Mouse (Mus musculus): ENCODE measurements around the gene Hecw2.

The Hecw2 gene

DNA sequence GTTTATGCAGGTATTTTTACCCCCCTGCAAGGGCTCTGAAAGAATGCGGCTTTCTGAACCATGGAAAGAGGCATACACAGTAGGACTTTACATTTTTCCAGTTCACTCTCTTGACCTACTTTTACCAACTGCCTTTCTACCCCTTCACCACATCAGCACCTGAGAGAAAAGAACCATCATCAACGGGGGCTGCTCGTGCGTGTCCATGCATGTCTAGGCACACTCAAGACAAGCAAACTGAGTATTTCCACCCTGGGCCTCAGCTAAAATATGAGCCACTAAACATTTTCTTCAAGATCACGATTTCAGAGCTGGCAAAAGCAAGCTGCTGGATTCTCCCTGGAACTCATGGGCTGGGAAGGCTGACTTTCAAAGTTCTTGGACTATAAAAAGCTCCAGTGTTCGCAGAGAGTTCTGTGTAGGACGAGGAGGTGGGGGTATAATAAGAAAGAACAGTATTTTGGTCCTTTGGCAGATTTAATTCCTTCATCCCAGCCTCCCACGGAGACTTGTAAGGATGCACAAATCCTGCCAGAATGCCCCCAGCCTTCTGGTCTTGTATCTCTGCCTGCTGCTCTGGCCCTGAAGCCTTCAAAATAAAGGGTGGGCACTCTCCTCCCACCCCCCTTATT lies 76.5 kb downstream of the Hecw2 start:
- no peak for DNase-seq (ENCODE audit: low read depth)

GRCm38 (mm10) chr1:54110920-54111605 lies 83.9 kb downstream of the Hecw2 start:
- no peak for DNase-seq (ENCODE audit: low read depth)

DNA sequence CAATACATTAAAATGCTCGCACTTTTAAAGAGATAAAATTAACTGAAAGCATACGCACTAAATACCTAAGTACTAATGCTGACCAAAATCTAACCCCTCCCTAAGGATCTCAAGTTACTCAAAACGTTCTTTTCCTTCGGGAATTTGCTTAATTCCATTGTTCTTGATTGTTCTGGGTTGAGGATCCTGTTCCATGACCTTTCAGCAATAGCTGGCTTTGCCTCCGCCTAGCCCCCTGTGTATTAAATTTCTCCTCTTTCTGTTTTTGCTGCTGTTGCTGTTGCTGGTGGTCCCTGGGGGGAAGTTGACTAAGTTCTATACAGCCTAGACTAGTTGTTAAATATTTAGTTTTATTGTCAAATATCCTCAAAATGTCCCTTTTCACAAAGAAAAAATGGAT lies 85.7 kb downstream of the Hecw2 start:
- no peak for DNase-seq (ENCODE audit: low read depth)

DNA sequence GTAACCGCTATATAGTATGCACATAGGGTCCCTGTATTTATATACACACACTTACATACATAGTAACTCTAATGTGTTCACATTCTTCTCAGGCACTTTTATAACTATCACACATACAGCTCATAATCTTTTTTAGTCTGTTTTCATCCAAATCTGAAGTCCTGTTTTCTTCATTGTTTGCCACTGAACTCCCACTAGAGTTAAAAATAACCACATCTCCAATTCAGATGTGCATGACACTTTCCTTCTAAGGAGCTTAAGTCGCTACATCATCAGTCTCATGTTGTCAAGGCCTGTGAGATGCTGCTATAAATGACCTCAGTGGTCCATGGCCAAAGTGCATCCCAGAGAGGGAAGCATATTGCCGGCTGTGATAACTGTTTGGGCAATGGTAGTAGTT lies 88.2 kb downstream of the Hecw2 start:
- DNase-seq (ENCODE audit: low read depth): no peak

DNA sequence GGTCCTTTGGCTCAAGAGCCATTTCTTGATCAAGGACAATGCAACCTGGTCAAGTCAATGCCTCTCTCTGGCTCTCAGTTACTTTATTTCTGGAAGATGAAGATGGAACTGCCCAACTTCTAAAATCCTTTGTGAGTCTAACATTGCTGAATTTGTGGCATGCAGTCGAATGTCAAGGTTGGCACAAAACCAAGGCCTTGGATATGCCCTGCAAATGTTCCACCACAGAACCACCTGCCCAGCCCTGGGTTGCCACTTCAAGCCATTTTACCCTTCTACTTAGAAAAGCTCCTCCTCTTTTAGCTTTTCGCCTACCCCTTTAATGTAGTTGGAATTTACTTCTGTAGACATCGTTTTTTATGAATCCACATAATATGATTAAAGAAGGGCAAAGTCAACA lies 115.3 kb downstream of the Hecw2 start:
- no peak for DNase-seq (ENCODE audit: low read depth)

GRCm38 (mm10) chr1:54074456-54074855 lies 120.5 kb downstream of the Hecw2 start:
- DNase-seq (ENCODE audit: low read depth): no peak

GRCm38 (mm10) chr1:54070121-54070520 lies 124.8 kb downstream of the Hecw2 start:
- DNase-seq (ENCODE audit: low read depth): no peak

GRCm38 (mm10) chr1:54068248-54068647 lies 126.7 kb downstream of the Hecw2 start:
- no peak for DNase-seq (ENCODE audit: low read depth)

DNA sequence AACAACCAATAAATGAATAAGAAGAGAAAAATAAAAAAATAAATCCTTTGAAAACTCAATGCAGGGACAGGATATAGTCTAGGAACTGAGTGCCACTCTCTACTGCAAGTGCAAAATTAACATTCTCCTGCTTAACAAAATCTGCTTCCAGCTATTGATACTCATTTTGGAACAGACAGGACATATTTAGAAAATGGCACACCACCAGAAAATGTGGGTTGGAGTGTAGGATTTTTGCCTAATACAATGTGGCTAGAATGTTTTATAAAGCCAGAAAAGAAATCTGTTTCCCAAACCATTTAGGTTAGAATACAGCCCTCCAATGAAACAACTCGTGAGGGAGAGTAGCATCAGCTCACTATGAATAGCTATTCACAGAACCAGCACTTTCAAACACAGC lies 129.5 kb downstream of the Hecw2 start:
- DNase-seq (ENCODE audit: low read depth): no peak

DNA sequence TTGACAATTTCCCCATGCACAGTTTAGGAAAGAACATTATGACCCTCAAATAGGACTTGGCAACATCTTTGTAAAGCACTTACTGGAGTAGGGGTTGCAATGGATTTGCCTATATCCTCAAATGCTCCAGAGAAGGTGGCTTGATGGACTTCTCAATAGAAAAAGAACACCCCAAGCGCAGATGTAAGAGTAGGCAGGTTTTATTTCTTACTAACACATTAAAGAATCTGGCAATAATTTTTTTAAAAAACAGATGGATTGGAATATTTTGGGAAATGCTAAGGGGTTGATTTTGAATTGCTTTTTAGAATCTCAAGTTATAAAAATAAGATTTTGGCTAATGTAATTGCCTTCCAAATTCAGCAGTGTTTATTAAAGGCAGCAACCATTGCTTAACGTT lies 133.9 kb downstream of the Hecw2 start:
- no peak for DNase-seq (ENCODE audit: low read depth)

- no peak for DNase-seq (ENCODE audit: low read depth)
Measured at GRCm38 (mm10) chr1:54059731-54060130, 135.2 kb downstream of the Hecw2 start.

GRCm38 (mm10) chr1:54052771-54053170 lies 142.2 kb downstream of the Hecw2 start:
- no peak for DNase-seq (ENCODE audit: low read depth)

GRCm38 (mm10) chr1:54046923-54047322 lies 148.0 kb downstream of the Hecw2 start:
- no peak for DNase-seq (ENCODE audit: low read depth)

DNA sequence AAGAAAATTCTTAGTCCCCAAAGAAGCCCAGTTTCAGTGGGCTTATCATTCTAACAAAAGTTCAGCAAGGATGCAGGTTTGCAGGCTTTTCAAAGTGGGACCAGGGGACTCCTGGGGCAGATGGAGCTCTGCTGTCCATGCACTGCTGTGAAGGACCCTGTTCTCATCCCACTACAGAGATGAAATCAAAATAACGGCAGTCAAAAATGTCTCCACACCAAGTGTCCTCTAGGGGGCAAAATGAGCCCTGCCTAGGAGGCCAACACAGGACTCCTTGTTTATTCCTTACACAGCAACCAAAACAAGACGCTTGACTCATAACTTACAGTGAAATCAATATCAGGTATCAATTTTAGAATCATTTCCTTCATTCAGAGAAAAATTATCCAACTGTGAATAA lies 155.9 kb downstream of the Hecw2 start:
- DNase-seq (ENCODE audit: low read depth): peak; percentile 16

DNA sequence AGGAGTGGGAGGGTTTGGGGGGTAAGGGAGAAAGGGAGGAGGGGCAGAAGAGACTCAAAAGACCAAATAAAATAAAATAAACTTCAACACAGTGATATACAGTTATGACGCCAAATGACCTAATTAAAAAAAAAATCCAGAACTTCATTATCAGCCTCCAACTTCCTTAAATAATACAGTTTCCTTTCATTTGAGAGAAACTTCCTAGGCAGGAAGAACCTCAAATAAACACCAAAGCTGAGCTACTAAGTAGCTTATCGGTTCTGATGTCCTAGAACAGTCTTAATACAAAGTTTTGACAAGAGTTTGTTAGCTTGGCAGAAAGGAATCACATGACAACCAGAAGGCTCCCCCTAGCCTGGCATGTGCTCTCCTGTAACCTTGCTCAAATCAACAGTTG lies 177.3 kb downstream of the Hecw2 start:
- DNase-seq (ENCODE audit: low read depth): no peak

DNA sequence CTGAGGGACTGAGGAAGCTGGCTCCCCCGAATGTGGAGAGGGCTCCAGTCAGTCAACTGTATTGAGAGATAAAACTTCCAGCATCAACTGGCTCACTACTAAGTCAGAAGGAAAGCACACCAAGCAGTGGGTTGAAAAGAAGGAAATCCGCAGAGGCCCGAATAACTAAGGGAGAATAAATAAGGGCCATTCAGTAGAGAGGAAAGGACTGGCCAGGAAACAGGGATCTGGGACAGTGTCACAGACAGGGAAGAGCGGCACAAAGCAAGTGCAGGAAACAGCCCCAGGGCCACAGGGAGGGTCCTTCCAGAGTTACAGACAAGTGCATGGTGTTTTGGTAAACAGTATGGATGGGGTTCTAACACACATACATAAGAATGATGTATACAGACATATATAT lies 179.2 kb downstream of the Hecw2 start:
- no peak for DNase-seq (ENCODE audit: low read depth)

DNA sequence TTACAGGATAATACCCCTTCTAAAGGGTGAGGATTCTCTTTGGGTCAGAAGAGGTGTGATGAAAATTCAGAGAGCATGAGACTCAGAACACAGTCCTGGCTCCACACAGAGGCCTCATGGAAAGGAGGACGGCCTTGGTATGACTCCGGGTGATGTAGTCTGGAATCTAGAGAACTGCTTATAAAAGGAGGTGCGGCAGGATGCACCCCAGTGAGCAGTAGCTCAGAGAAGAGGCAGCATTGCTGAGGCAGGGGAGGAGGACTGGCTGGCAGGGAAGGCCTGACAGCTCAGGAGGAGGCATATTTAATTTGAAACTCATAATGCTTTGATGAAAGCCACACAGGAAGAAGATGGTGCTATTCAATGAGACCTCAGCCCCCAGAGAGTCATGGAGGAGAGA lies 182.6 kb downstream of the Hecw2 start:
- no peak for DNase-seq (ENCODE audit: low read depth)

DNA sequence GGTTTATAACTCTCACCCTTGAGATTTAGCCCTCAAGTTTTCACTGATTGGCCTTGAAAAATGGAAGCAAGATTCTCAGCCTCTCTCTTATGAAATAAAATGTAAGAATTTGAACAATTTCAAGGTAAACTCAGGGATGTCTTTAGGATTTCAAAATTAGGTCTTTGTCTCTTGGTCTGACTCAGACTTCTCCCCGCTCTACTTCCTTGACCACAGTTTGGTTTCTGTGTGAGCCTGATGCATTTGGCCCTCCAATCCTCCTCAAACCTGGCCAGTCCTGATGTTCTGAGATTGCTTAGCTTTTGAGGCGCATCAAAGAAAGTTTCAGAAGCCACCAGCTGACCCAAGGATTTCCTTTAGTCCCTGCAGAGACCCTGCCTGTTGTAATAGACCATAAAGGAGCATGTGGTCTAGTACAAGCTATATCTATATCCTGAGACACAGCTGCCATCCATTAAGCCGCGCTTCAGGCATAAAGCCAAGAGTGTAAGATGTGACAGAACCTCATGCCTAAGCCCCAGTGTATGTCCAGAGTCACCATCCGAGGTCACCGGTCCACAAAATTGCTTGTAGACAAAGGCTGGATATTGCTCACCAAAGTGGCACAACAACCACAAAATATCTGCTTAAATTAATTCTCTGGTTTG lies 185.4 kb downstream of the Hecw2 start:
- DNase-seq (ENCODE audit: low read depth): no peak

GRCm38 (mm10) chr1:54005860-54006386 lies 189.0 kb downstream of the Hecw2 start:
- DNase-seq (ENCODE audit: low read depth): no peak

DNA sequence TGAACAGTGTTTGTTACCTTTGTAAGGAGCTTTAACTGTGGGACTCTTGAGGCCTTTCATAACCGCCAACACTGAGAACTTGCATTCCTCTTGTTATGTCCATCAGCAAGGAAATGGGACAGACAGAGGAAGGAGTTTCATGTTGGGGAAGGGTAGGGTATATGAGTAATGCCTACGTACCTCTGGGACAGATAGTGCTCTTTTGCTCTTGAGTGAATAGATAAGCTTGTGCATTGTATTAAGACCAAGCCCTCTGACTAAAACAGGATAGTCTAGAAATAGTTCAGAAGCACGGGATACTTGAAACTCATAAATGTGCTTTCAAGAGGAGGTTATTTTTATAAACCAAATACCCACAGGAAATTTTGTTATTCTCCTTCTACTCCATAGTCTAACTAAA lies 191.7 kb downstream of the Hecw2 start:
- DNase-seq (ENCODE audit: low read depth): no peak

DNA sequence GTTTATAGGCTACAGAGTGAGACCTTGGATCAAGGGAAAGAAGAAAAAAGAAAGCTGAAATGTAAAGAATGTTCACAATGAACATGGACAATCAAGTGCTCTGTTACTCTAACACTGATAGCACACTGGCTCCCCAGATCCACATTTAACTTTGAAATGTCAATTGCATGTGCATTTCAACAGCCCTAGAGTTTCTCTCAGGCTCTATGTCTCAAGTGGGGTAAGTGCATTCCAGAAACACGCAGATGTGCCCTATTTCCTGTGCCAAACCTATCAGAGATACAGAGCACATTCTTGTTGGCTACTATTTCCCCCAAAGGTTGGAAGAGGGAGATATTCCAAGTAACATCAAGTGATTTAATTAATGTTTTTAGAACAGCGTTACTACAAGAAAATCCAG lies 192.9 kb downstream of the Hecw2 start:
- no peak for DNase-seq (ENCODE audit: low read depth)

DNA sequence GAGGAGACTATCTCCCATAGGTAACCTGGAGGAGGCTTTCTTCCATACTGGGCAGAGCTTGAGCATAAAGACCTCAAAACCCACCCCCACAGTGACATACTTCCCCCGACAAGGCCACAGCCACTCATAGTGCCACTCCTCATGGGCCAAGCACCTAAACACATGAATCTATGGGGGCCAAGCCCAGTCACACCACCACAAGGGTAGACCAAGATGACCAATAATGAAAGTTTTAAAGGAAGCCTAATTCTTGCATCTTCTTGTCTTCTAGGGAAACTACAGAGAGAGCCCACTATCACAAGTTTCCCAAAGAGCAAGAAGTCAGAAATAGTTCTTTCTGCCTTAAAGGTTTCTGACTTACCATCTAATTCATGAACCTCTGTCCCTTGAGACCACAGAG lies 197.7 kb downstream of the Hecw2 start:
- DNase-seq (ENCODE audit: low read depth): no peak

DNA sequence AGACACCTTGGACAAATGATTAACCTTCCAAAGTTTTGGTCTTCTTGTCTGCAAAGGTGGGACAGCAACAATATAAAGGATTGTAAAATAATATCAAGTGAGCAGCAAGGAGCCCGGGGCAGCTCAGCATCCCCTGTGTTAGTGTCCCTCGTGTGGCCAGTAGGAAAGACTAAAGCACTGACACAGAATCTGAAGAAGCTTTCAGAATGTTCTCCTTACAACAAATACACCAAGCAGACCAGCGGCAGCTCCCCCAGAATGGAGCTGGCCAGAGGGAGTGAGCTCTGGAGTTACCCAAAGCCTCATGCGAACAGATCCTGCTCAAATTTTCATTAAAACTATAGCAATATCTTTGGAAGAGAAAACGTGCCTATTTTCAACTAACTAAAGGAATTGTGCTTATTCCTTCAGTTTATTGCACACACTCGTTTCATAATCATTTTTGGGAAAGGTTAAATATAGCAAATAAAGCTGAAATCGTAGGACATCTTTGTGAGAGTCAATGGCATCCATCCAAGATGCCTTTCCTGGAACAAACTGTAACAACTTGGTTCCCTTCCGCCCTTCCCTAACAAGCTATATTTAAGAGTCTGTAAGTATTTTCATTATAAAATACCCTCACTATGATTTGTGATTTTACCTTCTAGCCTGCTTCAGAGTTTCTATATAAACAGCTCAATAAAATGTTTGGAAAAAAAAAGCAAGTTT lies 208.6 kb downstream of the Hecw2 start:
- DNase-seq (ENCODE audit: low read depth): no peak

All from c-Kit-positive CD71-negative TER-119-negative erythroid progenitor cells, embryonic 14.5 days (primary cell).